Mouse (Mus musculus): ENCODE data around the gene Zscan10.
A peak's percentile ranks its signal among the peaks of the same experiment; 100 is the strongest.

Gene Zscan10

GRCm38 (mm10) chr17:23654001-23654400, 53.3 kb downstream of the Zscan10 start:
- no peak for DNase-seq

- no peak for DNase-seq
Measured at GRCm38 (mm10) chr17:23654410-23654809, 53.8 kb downstream of the Zscan10 start.

- DNase-seq, result no peak
Measured at GRCm38 (mm10) chr17:23658450-23658849, 57.8 kb downstream of the Zscan10 start.

- peak; percentile 72 to 86 for DNase-seq
Measured at GRCm38 (mm10) chr17:23660117-23660875, 59.6 kb downstream of the Zscan10 start, which contains the start of gene Bicdl2. Gene Bicdl2 (plus strand): TSS chr17:23660506.

Data from kidney, adult 8-10 months (tissue).